Mouse (Mus musculus): ENCODE results near the gene Pmpca. TPM values are rescaled to one million over a fixed set of nuclear protein-coding genes. Genes with fewer than 3 reads are reported as not detected.

The Pmpca gene
- polyA plus RNA-seq, 1 experiment = 18.3 TPM

DNA sequence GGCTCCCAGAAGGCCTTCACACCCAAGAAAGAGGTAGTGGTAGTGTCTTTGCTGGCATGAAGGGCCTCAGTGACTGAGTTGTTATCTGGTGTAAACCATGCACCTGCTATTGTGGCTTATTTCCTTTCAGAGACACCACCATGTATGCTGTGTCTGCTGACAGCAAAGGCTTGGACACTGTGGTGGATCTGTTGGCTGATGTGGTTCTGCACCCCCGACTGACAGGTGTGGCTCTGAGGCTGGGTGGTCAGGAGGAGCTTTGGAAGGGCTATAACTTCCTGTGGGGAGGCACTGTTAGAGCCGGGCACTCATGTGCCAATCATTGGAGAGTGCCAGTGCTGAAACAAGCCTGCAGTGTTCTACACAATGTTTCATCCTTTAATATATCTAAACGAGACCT is 1.8 kb downstream of the Pmpca start:
- TF ChIP-seq TAL1 (IDR thresholded peaks at IDR 0.05; ENCODE audit: low read length) = no peak
- no peak for TF ChIP-seq GATA1 (IDR thresholded peaks at IDR 0.05; ENCODE audit: low read length)
- peaks cover 38% of the 10 kb centered on the region for H3K4me1 ChIP-seq (ENCODE audit: control insufficient read depth)
- no peaks in the 10 kb centered on the region for H3K27me3 ChIP-seq (ENCODE audit: control insufficient read depth)
- H3K9me3 ChIP-seq (ENCODE audit: control insufficient read depth, low read length) = no peaks in the 10 kb centered on the region
- H3K4me3 ChIP-seq (replicated peaks) = peak overlapping the region; percentile 28
- peaks cover 78% of the 10 kb centered on the region for H3K36me3 ChIP-seq (ENCODE audit: control insufficient read depth)

GRCm38 (mm10) chr2:26391617-26392016 is 2.5 kb downstream of the Pmpca start:
- H3K4me1 ChIP-seq (ENCODE audit: control insufficient read depth) = peaks cover 36% of the 10 kb centered on the region

GRCm38 (mm10) chr2:26398978-26399377 is 9.8 kb downstream of the Pmpca start:
- Histone ChIP-seq H3K27me3 (ENCODE audit: control insufficient read depth) (no peaks in the 10 kb centered on the region), H3K4me1 (ENCODE audit: control insufficient read depth) (peaks cover 28% of the 10 kb centered on the region), H3K36me3 (ENCODE audit: control insufficient read depth) (peaks cover 91% of the 10 kb centered on the region), H3K4me3 (replicated peaks) (no peak overlapping the region), H3K9me3 (ENCODE audit: control insufficient read depth, low read length) (no peaks in the 10 kb centered on the region)
- TF ChIP-seq TAL1 (IDR thresholded peaks at IDR 0.05; ENCODE audit: low read length) = no peak
- no peak for TF ChIP-seq GATA1 (IDR thresholded peaks at IDR 0.05; ENCODE audit: low read length)

More at GRCm38 (mm10) chr2:26391617-26392016, 2.5 kb downstream of the Pmpca start:
- Histone ChIP-seq H3K27me3 (ENCODE audit: control insufficient read depth) (no peaks in the 10 kb centered on the region), H3K4me3 (replicated peaks) (no peak overlapping the region), H3K36me3 (ENCODE audit: control insufficient read depth) (peaks cover 78% of the 10 kb centered on the region), H3K9me3 (ENCODE audit: control insufficient read depth, low read length) (no peaks in the 10 kb centered on the region)
- TF ChIP-seq GATA1 (IDR thresholded peaks at IDR 0.05; ENCODE audit: low read length) (no peak), TAL1 (IDR thresholded peaks at IDR 0.05; ENCODE audit: low read length) (no peak)

GRCm38 (mm10) chr2:26399647-26400046 is 10.5 kb downstream of the Pmpca start:
- no peaks in the 10 kb centered on the region for H3K27me3 ChIP-seq (ENCODE audit: control insufficient read depth)
- peaks cover 86% of the 10 kb centered on the region for H3K36me3 ChIP-seq (ENCODE audit: control insufficient read depth)
- no peaks in the 10 kb centered on the region for H3K9me3 ChIP-seq (ENCODE audit: control insufficient read depth, low read length)
- H3K4me1 ChIP-seq (ENCODE audit: control insufficient read depth) = peaks cover 30% of the 10 kb centered on the region
- no peak overlapping the region for H3K4me3 ChIP-seq (replicated peaks)
- no peak for TF ChIP-seq GATA1 (IDR thresholded peaks at IDR 0.05; ENCODE audit: low read length)
- no peak for TF ChIP-seq TAL1 (IDR thresholded peaks at IDR 0.05; ENCODE audit: low read length)

- TF ChIP-seq GATA1 (IDR thresholded peaks at IDR 0.05; ENCODE audit: low read length) (no peak), TAL1 (IDR thresholded peaks at IDR 0.05; ENCODE audit: low read length) (no peak)
- H3K9me3 ChIP-seq (ENCODE audit: control insufficient read depth, low read length) = no peaks in the 10 kb centered on the region
- no peak overlapping the region for H3K4me3 ChIP-seq (replicated peaks)
- peaks cover 86% of the 10 kb centered on the region for H3K36me3 ChIP-seq (ENCODE audit: control insufficient read depth)
- H3K4me1 ChIP-seq (ENCODE audit: control insufficient read depth) = peaks cover 36% of the 10 kb centered on the region
- H3K27me3 ChIP-seq (ENCODE audit: control insufficient read depth) = no peaks in the 10 kb centered on the region
Measured at GRCm38 (mm10) chr2:26400296-26400695, 11.2 kb downstream of the Pmpca start.

- no peaks in the 10 kb centered on the region for H3K27me3 ChIP-seq (ENCODE audit: control insufficient read depth)
- no peak overlapping the region for H3K4me3 ChIP-seq (replicated peaks)
- TF ChIP-seq TAL1 (IDR thresholded peaks at IDR 0.05; ENCODE audit: low read length) = no peak
- no peak for TF ChIP-seq GATA1 (IDR thresholded peaks at IDR 0.05; ENCODE audit: low read length)
- H3K36me3 ChIP-seq (ENCODE audit: control insufficient read depth) = peaks cover 85% of the 10 kb centered on the region
- H3K9me3 ChIP-seq (ENCODE audit: control insufficient read depth, low read length) = no peaks in the 10 kb centered on the region
- peaks cover 42% of the 10 kb centered on the region for H3K4me1 ChIP-seq (ENCODE audit: control insufficient read depth)
Measured at GRCm38 (mm10) chr2:26401023-26401422, 11.9 kb downstream of the Pmpca start.

GRCm38 (mm10) chr2:26402265-26402664 is 13.1 kb downstream of the Pmpca start:
- Histone ChIP-seq H3K27me3 (ENCODE audit: control insufficient read depth) (no peaks in the 10 kb centered on the region), H3K36me3 (ENCODE audit: control insufficient read depth) (peaks cover 84% of the 10 kb centered on the region), H3K4me1 (ENCODE audit: control insufficient read depth) (peaks cover 54% of the 10 kb centered on the region), H3K4me3 (replicated peaks) (no peak overlapping the region), H3K9me3 (ENCODE audit: control insufficient read depth, low read length) (no peaks in the 10 kb centered on the region)
- TF ChIP-seq GATA1 (IDR thresholded peaks at IDR 0.05; ENCODE audit: low read length) (no peak), TAL1 (IDR thresholded peaks at IDR 0.05; ENCODE audit: low read length) (no peak)

DNA sequence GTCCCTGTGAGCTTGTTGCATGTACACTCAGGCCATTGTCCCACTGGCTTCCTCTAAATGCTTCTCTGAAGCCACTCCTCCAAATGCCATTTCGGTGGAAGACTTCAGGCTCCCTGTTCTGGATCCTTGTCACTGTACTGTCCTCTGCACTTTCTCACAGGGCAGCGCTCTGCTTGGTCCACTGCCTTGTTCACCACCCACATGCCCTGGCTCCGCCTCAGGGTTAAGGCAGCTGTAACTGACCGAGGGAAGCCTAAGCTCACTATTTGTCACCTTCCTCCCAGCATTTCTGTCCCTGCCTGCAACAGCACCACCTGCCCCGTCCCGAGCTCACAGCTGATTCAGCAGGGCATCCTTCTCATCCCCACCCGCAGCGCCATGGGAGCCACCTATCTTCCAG is 14.2 kb downstream of the Pmpca start:
- H3K4me1 ChIP-seq (ENCODE audit: control insufficient read depth) = peaks cover 65% of the 10 kb centered on the region

GRCm38 (mm10) chr2:26408515-26409356 is 19.6 kb downstream of the Pmpca start, which contains the start of gene Inpp5e:
Gene Inpp5e (minus strand): TSS chr2:26409203.
- H3K4me1 ChIP-seq (ENCODE audit: control insufficient read depth) = peaks cover 54% of the 10 kb centered on the region
- peaks cover 66% of the 10 kb centered on the region for H3K36me3 ChIP-seq (ENCODE audit: control insufficient read depth)
- peak within 1 kb of the TSS; percentile 83 for H3K4me3 ChIP-seq (replicated peaks)
- TF ChIP-seq TAL1 (IDR thresholded peaks at IDR 0.05; ENCODE audit: low read length) (no peak), GATA1 (IDR thresholded peaks at IDR 0.05; ENCODE audit: low read length) (no peak)
- H3K27me3 ChIP-seq (ENCODE audit: control insufficient read depth) = no peaks in the 10 kb centered on the region
- H3K9me3 ChIP-seq (ENCODE audit: control insufficient read depth, low read length) = no peaks in the 10 kb centered on the region

More for the DNA sequence above, 14.2 kb downstream of the Pmpca start:
- Histone ChIP-seq H3K27me3 (ENCODE audit: control insufficient read depth) (no peaks in the 10 kb centered on the region), H3K4me3 (replicated peaks) (no peak overlapping the region), H3K36me3 (ENCODE audit: control insufficient read depth) (peaks cover 80% of the 10 kb centered on the region), H3K9me3 (ENCODE audit: control insufficient read depth, low read length) (no peaks in the 10 kb centered on the region)
- no peak for TF ChIP-seq GATA1 (IDR thresholded peaks at IDR 0.05; ENCODE audit: low read length)
- TF ChIP-seq TAL1 (IDR thresholded peaks at IDR 0.05; ENCODE audit: low read length) = no peak

All from erythroblast, embryonic 14.5 days (primary cell).